Mouse (Mus musculus) lung, embryonic 14.5 days (tissue): ENCODE measurements around the gene Gm21900. TPM values are rescaled to one million over a fixed set of nuclear protein-coding genes. Genes with fewer than 3 reads are reported as not detected.
"Not testable (repeated sequence)": the region's sequence is repeated elsewhere in the genome, so short reads cannot be mapped to it uniquely, and the experiment has no call there.

Experiments
- ATAC-seq: fragments of 200-750 bp; cut with Nextera tagmentation; 2 replicates; pipeline ENCODE4 v1.8.0; 2017; ENCODE audit warnings: mild to moderate bottlenecking, moderate TSS enrichment, moderate library complexity; ENCODE audit not compliant: insufficient read depth
- DNase-seq: peaks from one replicate; pipeline ENCODE4 v3.0.0-alpha.2; 2015
- H3K27ac ChIP-seq: fragments of 300-500 bp; sonication (generic); 2 replicates; pipeline ENCODE4 v1.5.1; 2014; ENCODE audit warnings: low read depth, mild to moderate bottlenecking, moderate library complexity
- H3K27me3 ChIP-seq: fragments of 300-500 bp; sonication (generic); 2 replicates; pipeline ENCODE4 v1.6.1; 2014; ENCODE audit warnings: low read length, control low read depth; ENCODE audit not compliant: insufficient read depth
- H3K36me3 ChIP-seq: fragments of 300-500 bp; sonication (generic); 2 replicates; pipeline ENCODE4 v1.6.1; 2014; ENCODE audit warnings: control low read depth; ENCODE audit not compliant: insufficient read depth
- H3K4me1 ChIP-seq: fragments of 300-500 bp; sonication (generic); 2 replicates; pipeline ENCODE4 v1.6.1; 2014; ENCODE audit warnings: antibody characterized with exemption, control low read depth; ENCODE audit not compliant: insufficient read depth
- H3K4me2 ChIP-seq: fragments of 300-500 bp; sonication (generic); 2 replicates; pipeline ENCODE4 v1.6.1; 2014; ENCODE audit warnings: mild to moderate bottlenecking
- H3K4me3 ChIP-seq: fragments of 300-500 bp; sonication (generic); 2 replicates; pipeline ENCODE4 v1.5.1; 2014; ENCODE audit warnings: low read depth, low read length
- H3K9ac ChIP-seq: fragments of 300-500 bp; sonication (generic); 2 replicates; pipeline ENCODE4 v1.6.1; 2014
- H3K9me3 ChIP-seq: fragments of 300-500 bp; sonication (generic); 2 replicates; pipeline ENCODE4 v1.6.1; 2016; ENCODE audit warnings: low read depth, low read length, control low read depth
- WGBS: fragments of 180-500 bp; shearing (Covaris S2); extraction: QIAGEN DNeasy Blood & Tissue Kit; methylation state at CpG from one replicate; pipeline ENCODE4 v1.1.7; 2014; 5-methylcytosine and 5-hydroxymethylcytosine counted together
- polyA plus RNA-seq: library from polyadenylated mRNA; unstranded; fragments of >200 nt; fragmentation: Nextera tagmentation; extraction: Ambion mirVana; gene quantifications from 2 replicates; pipeline ENCODE4 v1.2.1, GENCODE M21; 2014

Gm21900 gene
- polyA plus RNA-seq = not detected in 2 replicates

- 87% methylated on average over 4 of the region's 4 CpGs for WGBS
- H3K27ac ChIP-seq, H3K4me2 ChIP-seq, H3K4me3 ChIP-seq, H3K36me3 ChIP-seq, ATAC-seq, H3K9ac ChIP-seq, H3K4me1 ChIP-seq, DNase-seq, H3K27me3 ChIP-seq, H3K9me3 ChIP-seq: not testable (repeated sequence)
Measured at GRCm38 (mm10) chrY:10616061-10616460, at the start of gene Gm21900. Gm21900 (plus strand) TSS chrY:10616361.

- H3K4me2 ChIP-seq, H3K36me3 ChIP-seq, H3K4me3 ChIP-seq, ATAC-seq, H3K4me1 ChIP-seq, H3K9me3 ChIP-seq, DNase-seq, H3K9ac ChIP-seq, H3K27me3 ChIP-seq, H3K27ac ChIP-seq: not testable (repeated sequence)
- 80% methylated on average over 1 of the region's 25 CpGs for WGBS
Measured at GRCm38 (mm10) chrY:10643516-10643915, 27.4 kb downstream of the Gm21900 start.

Other genes starting within 250 kb of the Gm21900 start
- gene Gm28510, start 203.6 kb upstream of the Gm21900 start, polyA plus RNA-seq = not detected in 2 replicates
- not detected in 2 replicates for gene Gm20737, start 80.3 kb upstream of the Gm21900 start, polyA plus RNA-seq
- not detected in 2 replicates for gene Gm21775, start 62.9 kb upstream of the Gm21900 start, polyA plus RNA-seq
- not detected in 2 replicates for gene Gm20777, start 136.1 kb downstream of the Gm21900 start, polyA plus RNA-seq